Mouse (Mus musculus) spleen, postnatal 10 days (tissue): ENCODE measurements at regions not wholly inside any gene's neighbourhood (a gene's known extent, or its start where the extent isn't known, plus 50 kb on each side); places are given as distances from the start of the nearest gene placed in this dataset.

ENCODE experiments used
- DNase-seq, 2 experiments: peaks; one replicate each; pipeline ENCODE4 v3.0.0; 2021 to 2022; ENCODE audit warnings: low spot score in 2 of 2

- DNase-seq: no peak
Measured at GRCm38 (mm10) chr1:90398396-90398975, 194.7 kb downstream of the Ackr3 start.

GRCm38 (mm10) chr1:90403057-90403456 lies 199.3 kb downstream of the Ackr3 start:
- DNase-seq: no peak

GRCm38 (mm10) chr1:90404717-90405487 lies 197.9 kb upstream of the Cops8 start:
- no peak for DNase-seq

- DNase-seq: no peak
Measured at GRCm38 (mm10) chr1:90406663-90407062, 196.1 kb upstream of the Cops8 start.

GRCm38 (mm10) chr1:90408504-90409215 lies 194.1 kb upstream of the Cops8 start:
- DNase-seq: no peak

GRCm38 (mm10) chr1:90409236-90409635 lies 193.5 kb upstream of the Cops8 start:
- DNase-seq: no peak

- no peak for DNase-seq
Measured at GRCm38 (mm10) chr1:90412511-90413045, 190.2 kb upstream of the Cops8 start.

GRCm38 (mm10) chr1:90414751-90415150 lies 188.0 kb upstream of the Cops8 start:
- DNase-seq: no peak

GRCm38 (mm10) chr1:90424066-90424821 lies 178.5 kb upstream of the Cops8 start:
- no peak for DNase-seq

- DNase-seq: no peak
Measured at GRCm38 (mm10) chr1:90428334-90428733, 174.4 kb upstream of the Cops8 start.

- no peak for DNase-seq
Measured at GRCm38 (mm10) chr1:90428774-90429173, 174.0 kb upstream of the Cops8 start.

GRCm38 (mm10) chr1:90430480-90430879 lies 172.3 kb upstream of the Cops8 start:
- no peak for DNase-seq

GRCm38 (mm10) chr1:90431783-90432182 lies 171.0 kb upstream of the Cops8 start:
- DNase-seq: no peak

GRCm38 (mm10) chr1:90433911-90434310 lies 168.9 kb upstream of the Cops8 start:
- DNase-seq: no peak

- DNase-seq: no peak
Measured at GRCm38 (mm10) chr1:90440638-90441037, 162.1 kb upstream of the Cops8 start.

GRCm38 (mm10) chr1:90441134-90441868 lies 161.5 kb upstream of the Cops8 start:
- DNase-seq: no peak

GRCm38 (mm10) chr1:90442250-90443240 lies 160.2 kb upstream of the Cops8 start:
- DNase-seq: no peak

- no peak for DNase-seq
Measured at GRCm38 (mm10) chr1:90449571-90450226, 153.1 kb upstream of the Cops8 start.

- no peak for DNase-seq
Measured at GRCm38 (mm10) chr1:90451942-90452557, 150.7 kb upstream of the Cops8 start.
